ENCODE assay signal across 8 mouse cellular contexts in the genomic region with DNA sequence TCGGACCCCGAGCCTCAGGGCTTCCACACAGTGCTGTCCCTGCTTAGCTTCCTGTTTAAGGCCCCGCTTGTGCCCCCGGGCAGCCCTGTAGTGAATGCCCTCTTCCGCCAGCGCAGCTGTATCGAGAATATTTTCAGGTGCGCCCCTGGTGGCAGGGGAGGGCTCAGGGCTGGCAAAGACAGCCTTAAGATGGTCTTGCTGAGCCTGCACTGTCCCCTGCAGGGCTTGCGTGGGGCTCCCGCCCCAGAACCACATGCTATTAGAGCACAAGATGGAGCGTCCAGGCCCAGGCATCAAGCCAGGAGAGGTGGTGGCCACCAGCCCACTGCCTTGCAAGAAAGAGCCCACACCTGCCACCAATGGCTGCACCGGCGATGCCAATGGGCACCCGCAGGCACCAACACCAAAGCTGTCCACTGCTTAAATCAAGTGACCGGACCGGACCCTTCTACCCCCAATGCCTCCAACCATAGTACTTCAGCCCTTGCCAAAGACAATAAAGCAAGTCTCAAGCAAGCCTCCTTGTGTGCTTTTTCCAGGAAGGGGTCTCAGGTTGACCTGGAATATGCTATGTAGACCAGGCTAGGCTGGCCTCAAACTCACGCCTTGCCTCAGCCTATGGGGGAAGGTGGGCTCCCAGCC. TPM values are rescaled to one million over a fixed set of nuclear protein-coding genes. Genes with fewer than 3 reads are reported as not detected.
A peak's percentile ranks its signal among the peaks of the same experiment; 100 is the strongest.
DNase-seq lines count a peak whose midpoint lies in the region; ATAC-seq lines count a peak whose summit lies in the region.

No protein-coding gene starts in this region.

- no peaks in the 10 kb centered on the region for H3K9me3 ChIP-seq in heart, embryonic 16.5 days (replicated peaks; ENCODE audit: control insufficient read depth, low read length)
- no peaks in the 10 kb centered on the region for H3K9me3 ChIP-seq in midbrain, embryonic 12.5 days

- intact Hi-C loops in left cerebral cortex, postnatal 4 days (cut with DNase I) = no loop called here
- intact Hi-C loops in gastrocnemius, postnatal 36 days (cut with DNase I) = no loop called here

- H3K27me3 ChIP-seq in heart, embryonic 16.5 days (ENCODE audit: control insufficient read depth, insufficient read depth, low read length) = no peaks in the 10 kb centered on the region
- H3K27me3 ChIP-seq in midbrain, embryonic 12.5 days = peaks cover 47% of the 10 kb centered on the region

- H3K4me2 ChIP-seq in heart, embryonic 16.5 days (ENCODE audit: low read depth, low read length) = peak overlapping the region; percentile 87; the same call in 1 of the 2 replicates
- H3K4me2 ChIP-seq in midbrain, embryonic 12.5 days (replicated peaks) = peak overlapping the region; percentile 84

- peak overlapping the region; percentile 83 for H3K9ac ChIP-seq in heart, embryonic 16.5 days (ENCODE audit: low read length)
- no peak overlapping the region for H3K9ac ChIP-seq in midbrain, embryonic 12.5 days (replicated peaks)

- H3K27ac ChIP-seq in heart, embryonic 16.5 days (ENCODE audit: low read length) = no peak overlapping the region
- no peak overlapping the region for H3K27ac ChIP-seq in midbrain, embryonic 12.5 days (replicated peaks)

- 88% methylated on average over 17 of the region's 17 CpGs for WGBS in heart, embryonic 16.5 days
- WGBS in midbrain, embryonic 12.5 days = 89% methylated on average over 17 of the region's 17 CpGs

- DNase-seq in left cerebral cortex, postnatal 4 days = peak; percentile 66
- DNase-seq in left cerebral cortex, adult 9 months (ENCODE audit: low spot score in 2 of 2) = no peak
- DNase-seq in cerebellum, adult 8-10 months = peak; percentile 59
- no peak for DNase-seq in MN1 (ENCODE audit: low spot score)
- no peak for DNase-seq in gastrocnemius, postnatal 36 days
- DNase-seq in right cerebral cortex, postnatal 25 days = no peak

- H3K36me3 ChIP-seq in heart, embryonic 16.5 days (ENCODE audit: control insufficient read depth, insufficient read depth) = peaks cover 10% of the 10 kb centered on the region
- H3K36me3 ChIP-seq in midbrain, embryonic 12.5 days = peaks cover 19% of the 10 kb centered on the region

- no peak for ATAC-seq in heart, embryonic 16.5 days (replicated peaks; ENCODE audit: extremely low read depth, insufficient read depth, low FRiP score)
- ATAC-seq in midbrain, embryonic 12.5 days (ENCODE audit: low FRiP score, low read depth) = no peak

- H3K4me3 ChIP-seq in heart, embryonic 16.5 days (ENCODE audit: low read length) = no peak overlapping the region
- H3K4me3 ChIP-seq in midbrain, embryonic 12.5 days = 0 out of 2 replicates have a peak overlapping the region, but pooled peaks have one; percentile 50

- peaks cover 42% of the 10 kb centered on the region for H3K4me1 ChIP-seq in heart, embryonic 16.5 days (ENCODE audit: control insufficient read depth, insufficient read depth, low read length)
- peaks cover 76% of the 10 kb centered on the region for H3K4me1 ChIP-seq in midbrain, embryonic 12.5 days

RNA-seq across cellular contexts. Expression of gene Isyna1, which starts 2.7 kb away (rescaled TPM):
- 10 to 100 TPM; 87.9 to 88.5 TPM for total RNA-seq in left cerebral cortex, postnatal 4 days (2021)
- polyA plus RNA-seq in heart, embryonic 16.5 days (2015; fragmentation: Nextera tagmentation; extraction: Ambion mirVana) = 111 and 117 TPM in 2 replicates
- polyA plus RNA-seq in midbrain, embryonic 12.5 days (2016; fragmentation: Nextera tagmentation; extraction: Ambion mirVana) = 107 and 112 TPM in 2 replicates
- 1 to 10 TPM; 4.1 to 5.1 TPM for total RNA-seq in gastrocnemius, postnatal 36 days (2021)

RNA-seq across cellular contexts. Expression of gene Ssbp4, which starts 11.8 kb away (rescaled TPM):
- total RNA-seq in left cerebral cortex, postnatal 4 days (2021) = 100 to 1,000 TPM; 156 to 193 TPM
- polyA plus RNA-seq in heart, embryonic 16.5 days (2015; fragmentation: Nextera tagmentation; extraction: Ambion mirVana) = 68.4 and 69.5 TPM in 2 replicates
- polyA plus RNA-seq in midbrain, embryonic 12.5 days (2016; fragmentation: Nextera tagmentation; extraction: Ambion mirVana) = 115 and 118 TPM in 2 replicates
- total RNA-seq in gastrocnemius, postnatal 36 days (2021) = 10 to 100 TPM; 12.5 to 15.9 TPM

RNA-seq across cellular contexts. Expression of gene Lrrc25, which starts 19.1 kb away (rescaled TPM):
- total RNA-seq in left cerebral cortex, postnatal 4 days (2021) = 1 to 10 TPM; 1.1 to 1.3 TPM
- polyA plus RNA-seq in heart, embryonic 16.5 days (2015; fragmentation: Nextera tagmentation; extraction: Ambion mirVana) = 1.8 and 2.3 TPM in 2 replicates
- polyA plus RNA-seq in midbrain, embryonic 12.5 days (2016; fragmentation: Nextera tagmentation; extraction: Ambion mirVana) = 1.0 and 1.6 TPM in 2 replicates
- under 1 TPM; 0.38 to 0.64 TPM for total RNA-seq in gastrocnemius, postnatal 36 days (2021)

RNA-seq across cellular contexts. Expression of gene Gdf15, which starts 35.4 kb away (rescaled TPM):
- not detected for total RNA-seq in left cerebral cortex, postnatal 4 days (2021)
- 1.2 and 1.6 TPM in 2 replicates for polyA plus RNA-seq in heart, embryonic 16.5 days (2015; fragmentation: Nextera tagmentation; extraction: Ambion mirVana)
- polyA plus RNA-seq in midbrain, embryonic 12.5 days (2016; fragmentation: Nextera tagmentation; extraction: Ambion mirVana) = 0.17 TPM in 1 of 2 replicates, not detected in the other
- total RNA-seq in gastrocnemius, postnatal 36 days (2021) = under 1 TPM in 1 of 2 experiments, not detected in 1; 0.18 TPM

RNA-seq across cellular contexts. Expression of gene Ell, which starts 57.6 kb away (rescaled TPM):
- 10 to 100 TPM; 17.7 to 20.0 TPM for total RNA-seq in left cerebral cortex, postnatal 4 days (2021)
- 14.0 and 15.4 TPM in 2 replicates for polyA plus RNA-seq in heart, embryonic 16.5 days (2015; fragmentation: Nextera tagmentation; extraction: Ambion mirVana)
- 18.7 and 21.6 TPM in 2 replicates for polyA plus RNA-seq in midbrain, embryonic 12.5 days (2016; fragmentation: Nextera tagmentation; extraction: Ambion mirVana)
- total RNA-seq in gastrocnemius, postnatal 36 days (2021) = 10 to 100 TPM in 1 of 2 experiments, 1 to 10 TPM in 1; 9.6 to 10.5 TPM

Comparison
In these comparisons a context has a peak if more than half of its experiments do, and no peak if none do; other contexts are left out.
1. DNase-seq: peak in left cerebral cortex, postnatal 4 days (single experiment) and cerebellum, adult 8-10 months (single experiment); none in left cerebral cortex, adult 9 months (0 of 2), MN1 (single experiment), gastrocnemius, postnatal 36 days (0 of 2) and right cerebral cortex, postnatal 25 days (single experiment).
2. RNA of gene Isyna1, which starts 2.7 kb away (total RNA-seq): 87.9 to 88.5 TPM in left cerebral cortex, postnatal 4 days; 4.1 to 5.1 TPM in gastrocnemius, postnatal 36 days; every median in the first group is over 10 times any median in the second.
3. RNA of gene Ssbp4, which starts 11.8 kb away (total RNA-seq): 156 to 193 TPM in left cerebral cortex, postnatal 4 days; 12.5 to 15.9 TPM in gastrocnemius, postnatal 36 days; every median in the first group is over 4 times any median in the second.